Mouse (Mus musculus) ES-Bruce4 (cell line): Measurements from ENCODE around the gene Tmem242. TPM values are rescaled to one million over a fixed set of nuclear protein-coding genes. Genes with fewer than 3 reads are reported as not detected.

ENCODE experiments used
- H3K27ac ChIP-seq: 2 replicates; pipeline ENCODE4 v1.5.1; 2012; ENCODE audit warnings: low read length, inconsistent platforms; ENCODE audit not compliant: insufficient read depth
- H3K27me3 ChIP-seq: 2 replicates; pipeline ENCODE4 v1.6.1; 2012; ENCODE audit warnings: mild to moderate bottlenecking, low read length, inconsistent platforms; ENCODE audit not compliant: control insufficient read depth, poor library complexity, insufficient read depth, severe bottlenecking
- H3K36me3 ChIP-seq: 2 replicates; pipeline ENCODE4 v1.6.1; 2012; ENCODE audit warnings: inconsistent platforms, mild to moderate bottlenecking, low read length, moderate library complexity; ENCODE audit not compliant: control insufficient read depth, poor library complexity, insufficient read depth, severe bottlenecking
- H3K4me1 ChIP-seq: one replicate; pipeline ENCODE4 v1.8.1; 2011; ENCODE audit warnings: low read length; ENCODE audit not compliant: control insufficient read depth, insufficient read depth
- H3K4me3 ChIP-seq: 2 replicates; pipeline ENCODE4 v1.5.1; 2011; ENCODE audit warnings: low read depth, mild to moderate bottlenecking, low read length
- H3K9ac ChIP-seq: 2 replicates; pipeline ENCODE4 v1.6.1; 2012; ENCODE audit warnings: low read depth, mild to moderate bottlenecking, inconsistent platforms; ENCODE audit not compliant: poor library complexity, severe bottlenecking
- H3K9me3 ChIP-seq: replicated peaks from 2 replicates; pipeline ENCODE4 v1.6.1; 2012; ENCODE audit warnings: mild to moderate bottlenecking, low read length, inconsistent platforms; ENCODE audit not compliant: control insufficient read depth, poor library complexity, insufficient read depth, severe bottlenecking
- CTCF ChIP-seq: IDR thresholded peaks from one replicate; pipeline ENCODE4 v1.8.1; 2011; ENCODE audit warnings: low read depth, low read length
- EP300 ChIP-seq: IDR thresholded peaks from 2 replicates; pipeline ENCODE4 v1.6.1; 2011; ENCODE audit warnings: low read depth, low read length; ENCODE audit not compliant: insufficient read depth
- POLR2A ChIP-seq: IDR thresholded peaks from one replicate; pipeline ENCODE4 v1.8.1; 2011; ENCODE audit warnings: low read length; ENCODE audit not compliant: insufficient read depth
- polyA plus RNA-seq: library from polyadenylated mRNA; stranded (reverse); fragments of >200 nt; gene quantifications from 2 replicates; pipeline ENCODE4 v1.2.4, GENCODE M21; 2011; ENCODE audit warnings: low read depth; ENCODE audit not compliant: missing spikeins, insufficient read depth, insufficient read length

Tmem242 gene
- polyA plus RNA-seq, 1 experiment, result 60.8 TPM

DNA sequence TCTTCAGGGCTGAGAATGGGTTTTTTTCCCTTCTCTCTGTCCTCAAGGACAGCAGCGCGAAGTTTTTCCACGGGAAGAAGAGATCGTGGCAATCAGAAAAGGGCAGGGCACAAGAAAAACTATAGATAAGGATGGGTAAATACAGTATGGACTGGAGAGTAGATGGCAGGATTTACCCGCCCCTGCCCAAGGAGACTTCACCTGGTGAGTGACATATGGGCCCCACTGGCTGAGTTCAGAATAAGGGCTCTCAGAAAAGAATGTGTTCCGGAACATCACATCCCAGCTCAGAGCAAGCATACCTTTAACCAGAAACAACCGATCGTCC is 264 bp downstream of the Tmem242 start:
- peak overlapping the region; percentile 92 for H3K4me3 ChIP-seq
- H3K27ac ChIP-seq, result no peak overlapping the region
- no peaks in the 10 kb centered on the region for H3K9me3 ChIP-seq

DNA sequence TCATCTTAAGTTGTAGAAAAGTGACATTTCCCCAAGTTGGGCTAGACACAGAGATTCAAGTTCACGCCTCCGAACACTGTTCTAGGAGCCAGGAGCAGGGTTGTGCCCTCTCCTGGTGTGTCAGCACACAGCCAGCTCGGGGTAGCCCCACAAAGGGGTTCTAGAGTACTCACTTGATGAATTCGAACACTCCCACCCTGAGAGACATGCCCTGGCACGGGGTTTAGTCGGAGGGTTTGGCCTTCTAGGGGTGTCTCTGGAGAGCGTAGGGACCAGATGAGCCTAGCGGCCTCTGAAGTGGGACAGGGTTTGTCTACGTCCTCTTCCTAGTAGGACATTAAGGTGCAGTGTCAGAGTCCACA is 10.3 kb downstream of the Tmem242 start:
- no peaks in the 10 kb centered on the region; the same call in 1 of the 2 replicates for H3K36me3 ChIP-seq

More for the DNA sequence above, 264 bp downstream of the Tmem242 start:
- Histone ChIP-seq H3K9ac (peak overlapping the region; percentile 84), H3K27me3 (no peaks in the 10 kb centered on the region), H3K36me3 (0 out of 2 replicates have a peak, but pooled peaks cover 2% of the 10 kb centered on the region), H3K4me1 (no peaks in the 10 kb centered on the region)
- TF ChIP-seq CTCF (no peak), POLR2A (no peak), EP300 (no peak)

DNA sequence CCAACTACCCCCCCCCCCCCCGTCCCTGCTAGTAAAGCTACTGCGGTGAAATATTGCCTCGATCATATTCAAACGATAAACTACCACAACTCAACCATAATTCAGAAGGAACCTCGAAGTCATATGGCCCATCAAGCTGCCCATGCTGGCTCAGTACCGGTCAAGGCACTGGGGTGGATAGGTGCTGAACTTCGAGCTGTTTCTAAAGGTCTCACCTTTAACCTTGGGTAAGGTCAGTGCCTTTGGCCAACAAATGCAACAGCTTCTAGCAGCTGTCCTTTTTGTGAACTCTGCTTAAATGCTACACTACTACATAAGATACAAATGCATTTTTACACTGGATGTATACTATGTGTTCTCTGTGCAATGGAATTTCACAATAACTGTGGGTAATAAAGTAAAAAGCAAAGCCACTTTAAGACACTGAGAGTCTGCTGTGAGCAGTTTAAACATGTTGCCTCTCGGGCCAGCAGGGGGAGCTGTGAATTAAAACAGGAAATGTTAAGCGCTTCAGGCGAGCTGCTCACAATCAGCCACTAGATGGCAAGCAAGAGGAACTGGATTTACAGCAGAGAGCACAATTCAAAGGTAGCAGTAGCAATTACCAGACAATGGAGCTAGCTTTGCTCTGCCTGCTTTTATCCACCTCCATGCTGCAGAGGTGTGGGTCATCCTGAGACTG is 10.8 kb downstream of the Tmem242 start:
- no peak overlapping the region for H3K27ac ChIP-seq
- no peaks in the 10 kb centered on the region for H3K4me1 ChIP-seq
- no peaks in the 10 kb centered on the region for H3K9me3 ChIP-seq
- no peaks in the 10 kb centered on the region for H3K27me3 ChIP-seq
- no peak for TF ChIP-seq EP300
- TF ChIP-seq POLR2A, result no peak
- TF ChIP-seq CTCF, result peak; percentile 94
- H3K9ac ChIP-seq, result no peak overlapping the region
- H3K4me3 ChIP-seq, result no peak overlapping the region
- no peaks in the 10 kb centered on the region; the same call in 1 of the 2 replicates for H3K36me3 ChIP-seq

More for the DNA sequence above, 10.3 kb downstream of the Tmem242 start:
- H3K4me3 ChIP-seq, result no peak overlapping the region
- H3K27ac ChIP-seq, result no peak overlapping the region
- H3K27me3 ChIP-seq, result no peaks in the 10 kb centered on the region
- no peaks in the 10 kb centered on the region for H3K4me1 ChIP-seq
- TF ChIP-seq EP300, result no peak
- TF ChIP-seq CTCF, result no peak
- TF ChIP-seq POLR2A, result no peak
- no peaks in the 10 kb centered on the region for H3K9me3 ChIP-seq
- H3K9ac ChIP-seq, result no peak overlapping the region

DNA sequence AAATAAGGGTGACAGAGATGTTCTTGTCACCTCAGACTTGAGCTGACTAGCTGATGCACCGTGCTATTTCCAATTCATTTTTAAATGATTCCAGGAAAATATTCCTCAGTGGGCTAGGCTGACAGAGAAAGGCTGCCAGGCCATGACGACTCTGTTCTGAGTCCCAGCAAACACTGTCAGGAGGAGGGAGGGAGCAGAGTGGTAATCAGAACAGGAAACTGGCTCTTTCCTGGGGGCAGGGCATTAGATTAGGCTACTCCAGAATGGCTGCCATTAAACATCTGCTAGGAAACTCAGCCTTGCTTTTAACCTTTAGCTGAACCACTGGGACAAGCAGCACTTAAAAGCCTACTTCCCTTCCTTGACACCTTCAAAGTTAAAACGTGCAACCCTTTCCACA is 14.9 kb downstream of the Tmem242 start:
- Histone ChIP-seq H3K4me1 (peaks cover 1% of the 10 kb centered on the region), H3K9ac (no peak overlapping the region), H3K27me3 (no peaks in the 10 kb centered on the region), H3K4me3 (no peak overlapping the region), H3K36me3 (no peaks in the 10 kb centered on the region), H3K27ac (no peak overlapping the region), H3K9me3 (no peaks in the 10 kb centered on the region)
- TF ChIP-seq POLR2A, result no peak
- TF ChIP-seq CTCF, result no peak
- TF ChIP-seq EP300, result no peak

DNA sequence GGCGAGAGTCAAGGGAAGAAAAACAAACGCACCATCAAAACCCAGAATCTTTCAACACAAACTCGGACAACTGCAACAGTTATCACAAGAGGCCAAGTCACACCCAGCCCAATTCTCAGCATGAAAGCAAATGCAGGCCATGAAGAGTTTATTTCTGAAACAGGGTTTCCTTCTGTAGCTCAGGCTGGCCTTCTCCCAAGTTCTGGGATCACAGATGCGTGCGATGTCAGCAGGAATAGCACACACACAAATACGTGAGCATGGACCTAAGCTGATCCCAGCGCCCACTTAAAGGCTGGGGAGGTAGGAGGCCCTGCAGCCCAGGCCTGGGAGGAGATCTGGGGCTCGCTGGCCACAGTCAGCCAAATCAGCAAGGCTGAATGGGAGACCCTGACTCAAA is 15.9 kb downstream of the Tmem242 start:
- TF ChIP-seq EP300 (no peak), POLR2A (no peak), CTCF (no peak)
- Histone ChIP-seq H3K9me3 (no peaks in the 10 kb centered on the region), H3K36me3 (no peaks in the 10 kb centered on the region), H3K4me1 (peaks cover 1% of the 10 kb centered on the region), H3K4me3 (no peak overlapping the region), H3K9ac (no peak overlapping the region), H3K27ac (no peak overlapping the region), H3K27me3 (no peaks in the 10 kb centered on the region)

DNA sequence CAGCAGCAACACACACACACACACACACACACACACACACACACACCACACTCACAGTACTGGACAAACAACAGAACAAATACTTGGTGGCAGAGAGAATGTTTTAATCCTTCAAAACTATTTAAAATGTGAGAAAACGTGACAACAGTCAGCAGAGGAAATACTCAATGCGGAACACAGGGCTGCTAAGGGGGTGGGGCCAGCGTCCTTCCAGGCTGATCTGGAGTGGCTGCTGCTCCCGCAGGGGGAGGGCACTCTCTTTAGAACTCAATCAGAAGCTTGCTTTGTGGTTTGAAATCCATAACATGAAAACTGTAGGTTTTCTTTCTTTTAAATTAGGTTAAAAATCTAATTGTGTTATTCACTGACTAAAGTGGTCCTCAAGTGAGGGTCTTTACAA is 18.2 kb downstream of the Tmem242 start:
- Histone ChIP-seq H3K4me3 (no peak overlapping the region), H3K27ac (no peak overlapping the region), H3K9me3 (no peaks in the 10 kb centered on the region), H3K4me1 (peaks cover 1% of the 10 kb centered on the region), H3K9ac (no peak overlapping the region), H3K36me3 (no peaks in the 10 kb centered on the region), H3K27me3 (no peaks in the 10 kb centered on the region)
- TF ChIP-seq CTCF (no peak), EP300 (no peak), POLR2A (no peak)
